Mouse (Mus musculus) myocyte (in vitro differentiated cells): ENCODE measurements at regions not wholly inside any gene's neighbourhood (a gene's known extent, or its start where the extent isn't known, plus 50 kb on each side); places are given as distances from the start of the nearest gene placed in this dataset.

Source experiments
- H3K27me3 ChIP-seq: one replicate; pipeline ENCODE4 v1.6.1; 2011; ENCODE audit not compliant: control insufficient read depth, insufficient read depth, insufficient read length
- H3K36me3 ChIP-seq: one replicate; pipeline ENCODE4 v1.6.1; 2011; ENCODE audit not compliant: control insufficient read depth, insufficient read depth
- H3K4me2 ChIP-seq: one replicate; pipeline ENCODE4 v1.6.1; 2011; ENCODE audit warnings: low read depth, control low read depth
- H3K4me3 ChIP-seq: one replicate; pipeline ENCODE4 v1.5.1; 2011; ENCODE audit warnings: mild to moderate bottlenecking, control low read depth, moderate library complexity
- H3K79me2 ChIP-seq: one replicate; pipeline ENCODE4 v1.6.1; 2011; ENCODE audit not compliant: control insufficient read depth, insufficient read depth
- H3ac ChIP-seq: one replicate; pipeline ENCODE4 v1.6.1; 2011; ENCODE audit not compliant: control insufficient read depth, insufficient read length
- CEBPB ChIP-seq: IDR thresholded peaks from 2 replicates; pipeline ENCODE4 v1.6.1; 2011; ENCODE audit warnings: mild to moderate bottlenecking, moderate library complexity; ENCODE audit not compliant: poor library complexity, insufficient read depth, severe bottlenecking
- E2F4 ChIP-seq: IDR thresholded peaks from one replicate; pipeline ENCODE4 v1.6.1; 2011; ENCODE audit warnings: mild to moderate bottlenecking, control low read depth, moderate library complexity; ENCODE audit not compliant: insufficient read depth
- MAX ChIP-seq: IDR thresholded peaks from one replicate; pipeline ENCODE4 v1.6.1; 2011; ENCODE audit warnings: low read depth, mild to moderate bottlenecking, control low read depth
- MYOD1 ChIP-seq, 3 experiments: IDR thresholded peaks; one replicate each; pipeline ENCODE4 v1.6.1; 2011; ENCODE audit warnings: control low read depth in 2 of 3, low read depth in 2 of 3, mild to moderate bottlenecking in 2 of 3, moderate library complexity in 1 of 3; ENCODE audit not compliant: insufficient read length in 2 of 3, control insufficient read depth in 1 of 3
- MYOG ChIP-seq, 3 experiments: IDR thresholded peaks; one replicate each; pipeline ENCODE4 v1.6.1; 2011; ENCODE audit warnings: control low read depth in 2 of 3, low read depth in 2 of 3, mild to moderate bottlenecking in 2 of 3; ENCODE audit not compliant: insufficient read length in 2 of 3, control insufficient read depth in 1 of 3, insufficient read depth in 1 of 3
- POLR2A ChIP-seq: IDR thresholded peaks from one replicate; pipeline ENCODE4 v1.6.1; 2011; ENCODE audit warnings: low read depth, mild to moderate bottlenecking, control low read depth, moderate library complexity; ENCODE audit not compliant: insufficient read length
- POLR2AphosphoS2 ChIP-seq: IDR thresholded peaks from one replicate; pipeline ENCODE4 v1.6.1; 2011; ENCODE audit warnings: low read depth, control low read depth; ENCODE audit not compliant: insufficient read length
- REST ChIP-seq: IDR thresholded peaks from one replicate; pipeline ENCODE4 v1.6.1; 2011; ENCODE audit warnings: mild to moderate bottlenecking, control low read depth, moderate library complexity; ENCODE audit not compliant: insufficient read depth, insufficient read length
- SRF ChIP-seq: IDR thresholded peaks from one replicate; pipeline ENCODE4 v1.6.1; 2011; ENCODE audit warnings: low read depth; ENCODE audit not compliant: control insufficient read depth, insufficient read length
- TCF12 ChIP-seq: IDR thresholded peaks from one replicate; pipeline ENCODE4 v1.6.1; 2011; ENCODE audit warnings: mild to moderate bottlenecking, control low read depth; ENCODE audit not compliant: poor library complexity, insufficient read depth, severe bottlenecking
- TCF3 ChIP-seq: IDR thresholded peaks from one replicate; pipeline ENCODE4 v1.6.1; 2011; ENCODE audit warnings: low read depth, control low read depth; ENCODE audit not compliant: insufficient read length
- USF1 ChIP-seq: IDR thresholded peaks from one replicate; pipeline ENCODE4 v1.6.1; 2011; ENCODE audit warnings: low read depth, mild to moderate bottlenecking, control low read depth, moderate library complexity

DNA sequence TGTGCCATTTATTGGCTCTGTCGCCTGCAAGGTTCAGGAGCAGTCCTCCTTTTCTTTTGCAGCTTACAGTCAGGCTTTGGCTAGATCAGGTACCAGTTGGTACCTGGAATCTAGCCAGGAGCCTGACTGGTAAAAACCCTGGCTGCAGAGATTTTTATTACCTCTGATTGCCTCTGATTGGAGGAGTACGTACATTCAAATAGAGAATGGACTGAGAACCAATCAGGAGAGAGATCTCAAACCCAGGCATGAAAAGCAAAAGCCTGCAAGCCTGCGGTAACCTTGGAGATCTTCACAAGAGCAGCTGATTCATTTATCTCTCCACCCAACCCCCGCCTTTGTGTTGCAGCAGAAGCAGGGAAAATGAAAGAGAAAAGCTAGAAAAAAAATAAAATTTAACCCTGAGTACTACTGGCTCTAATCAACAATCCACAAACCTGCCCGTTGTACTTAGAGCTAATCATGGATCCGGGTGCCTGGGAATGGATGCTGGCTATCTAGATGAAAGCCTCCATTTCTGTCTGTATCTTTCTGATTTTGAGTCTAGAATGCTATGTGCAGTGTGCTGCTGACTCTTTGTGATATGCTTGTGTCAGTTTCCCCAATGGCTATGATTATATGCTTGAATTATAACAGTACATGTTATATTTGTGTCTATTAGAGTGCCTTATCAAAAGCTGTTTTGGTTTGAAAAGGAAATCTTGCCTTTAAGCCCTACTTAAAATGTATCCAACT lies 406.2 kb upstream of the Ndn start:
- no peaks in the 10 kb centered on the region for H3K79me2 ChIP-seq
- TF ChIP-seq TCF3 (no peak), REST (no peak), MYOD1 (IDR thresholded peaks at IDR 0.05; ENCODE audit: control insufficient read depth in 1 of 3, insufficient read length in 2 of 3, low read depth in 2 of 3) (no peak), CEBPB (no peak), E2F4 (no peak), TCF12 (no peak), MYOG (IDR thresholded peaks at IDR 0.05; ENCODE audit: control insufficient read depth in 1 of 3, insufficient read depth in 1 of 3, insufficient read length in 2 of 3, low read depth in 2 of 3) (no peak), USF1 (no peak), POLR2A (no peak), MAX (no peak), SRF (no peak), POLR2AphosphoS2 (no peak)
- no peaks in the 10 kb centered on the region for H3K36me3 ChIP-seq
- no peaks in the 10 kb centered on the region for H3K27me3 ChIP-seq
- no peak overlapping the region for H3ac ChIP-seq
- peak overlapping the region; percentile 76 for H3K4me2 ChIP-seq
- no peak overlapping the region for H3K4me3 ChIP-seq

DNA sequence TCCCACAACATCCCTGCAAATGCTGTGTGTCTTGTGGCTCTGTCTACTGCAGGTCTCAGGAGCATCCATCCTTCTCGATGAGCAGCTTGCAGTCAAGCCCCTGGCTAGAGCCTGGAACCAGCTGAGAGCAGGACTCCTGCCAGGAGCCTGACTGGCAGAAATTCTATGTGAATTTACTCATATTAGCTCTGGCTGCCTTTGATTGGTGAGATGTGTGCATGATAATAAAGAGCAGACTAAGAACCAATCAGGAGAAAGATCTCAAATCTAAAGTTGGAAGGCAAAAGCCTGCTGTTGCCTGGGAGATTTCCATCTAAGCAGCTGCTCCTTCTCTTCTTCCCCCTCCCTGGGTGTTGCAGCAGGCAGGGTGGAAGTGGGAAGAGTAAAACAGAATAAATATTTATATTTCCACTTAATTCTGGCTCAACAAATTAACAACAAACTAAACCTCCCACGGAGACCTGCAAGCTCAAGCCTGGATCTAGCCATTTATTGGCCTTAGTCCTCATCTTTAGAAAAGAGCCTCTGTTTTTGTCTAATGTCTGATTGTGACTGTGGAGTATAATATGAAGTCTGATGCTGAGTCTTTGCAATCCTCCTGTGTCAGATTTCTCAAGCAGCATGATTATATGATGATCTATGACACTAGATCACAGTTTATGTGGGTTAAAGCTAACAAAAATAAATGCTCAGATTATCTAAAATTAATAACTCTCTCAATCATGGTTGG lies 364.0 kb upstream of the Ndn start:
- Histone ChIP-seq H3K4me3 (no peak overlapping the region), H3K36me3 (no peaks in the 10 kb centered on the region), H3K79me2 (no peaks in the 10 kb centered on the region), H3K4me2 (peak overlapping the region; percentile 60), H3ac (no peak overlapping the region), H3K27me3 (no peaks in the 10 kb centered on the region)
- TF ChIP-seq MAX (no peak), MYOD1 (IDR thresholded peaks at IDR 0.05; ENCODE audit: control insufficient read depth in 1 of 3, insufficient read length in 2 of 3, low read depth in 2 of 3) (peak in 1 of 3 experiments; percentile 15), E2F4 (no peak), CEBPB (no peak), POLR2AphosphoS2 (no peak)

DNA sequence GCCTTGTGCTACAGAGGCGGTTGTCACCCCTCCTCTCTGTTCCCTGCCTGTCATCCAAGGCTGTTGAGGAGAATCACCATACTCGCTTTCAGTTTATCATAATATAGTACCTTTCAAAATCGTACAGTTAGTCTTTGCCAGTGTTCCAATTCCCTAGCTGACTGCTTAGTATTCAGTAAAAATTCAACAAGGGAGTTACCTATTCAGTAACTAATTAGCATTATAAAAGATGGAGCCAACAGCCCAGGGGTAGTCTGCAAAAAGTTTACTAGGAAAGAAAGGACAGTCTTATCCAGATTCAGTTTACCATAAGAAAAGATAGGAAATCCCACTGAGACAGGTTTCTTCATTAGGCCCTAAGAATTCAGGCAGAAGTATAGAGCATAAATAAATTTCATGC lies 319.7 kb upstream of the Ndn start:
- Histone ChIP-seq H3K4me3 (no peak overlapping the region), H3K27me3 (no peaks in the 10 kb centered on the region), H3K4me2 (no peak overlapping the region), H3K36me3 (no peaks in the 10 kb centered on the region), H3K79me2 (no peaks in the 10 kb centered on the region), H3ac (no peak overlapping the region)
- no peak for TF ChIP-seq USF1
- TF ChIP-seq POLR2A, result no peak
- TF ChIP-seq MAX, result no peak
- no peak for TF ChIP-seq MYOG (IDR thresholded peaks at IDR 0.05; ENCODE audit: control insufficient read depth in 1 of 3, insufficient read depth in 1 of 3, insufficient read length in 2 of 3, low read depth in 2 of 3)
- TF ChIP-seq POLR2AphosphoS2, result no peak
- TF ChIP-seq TCF3, result no peak
- TF ChIP-seq REST, result no peak
- TF ChIP-seq SRF, result no peak
- no peak for TF ChIP-seq CEBPB
- TF ChIP-seq TCF12, result no peak
- TF ChIP-seq MYOD1 (IDR thresholded peaks at IDR 0.05; ENCODE audit: control insufficient read depth in 1 of 3, insufficient read length in 2 of 3, low read depth in 2 of 3), result no peak
- no peak for TF ChIP-seq E2F4

DNA sequence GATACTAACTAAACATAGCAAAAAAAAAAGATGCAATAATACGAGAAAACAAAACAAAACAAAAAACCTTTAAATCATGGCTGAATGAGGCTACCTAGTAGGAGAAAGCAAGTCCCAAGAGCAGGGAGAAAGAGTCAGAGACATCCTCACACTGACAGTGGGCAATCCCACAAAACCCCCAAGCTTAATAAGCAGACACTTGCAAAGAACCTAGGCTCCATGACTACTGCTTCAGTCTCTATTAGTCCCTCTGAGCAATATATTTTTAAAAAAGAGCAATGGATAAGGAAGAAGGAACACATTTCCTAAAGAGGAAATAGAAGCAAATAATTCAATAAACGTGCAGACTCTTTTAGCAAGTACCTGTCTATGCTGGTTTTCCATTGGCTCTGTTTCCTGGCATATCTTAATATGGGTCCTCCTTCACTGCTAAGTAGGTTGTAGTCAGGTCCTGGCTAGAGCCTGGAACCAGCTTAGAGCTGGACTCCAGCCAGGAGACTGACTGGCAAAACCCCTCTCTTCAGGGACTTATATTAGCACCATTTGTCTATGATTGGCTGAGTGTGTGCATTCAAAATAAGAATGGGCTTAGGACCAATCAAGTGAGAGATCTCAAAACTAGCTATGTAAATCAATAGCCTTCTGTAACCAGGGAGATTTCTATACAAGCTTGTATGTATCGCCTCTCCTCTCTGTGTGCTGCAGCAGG lies 300.5 kb upstream of the Ndn start:
- Histone ChIP-seq H3K79me2 (no peaks in the 10 kb centered on the region), H3K4me3 (no peak overlapping the region), H3K36me3 (no peaks in the 10 kb centered on the region), H3K27me3 (no peaks in the 10 kb centered on the region), H3K4me2 (no peak overlapping the region), H3ac (no peak overlapping the region)
- TF ChIP-seq TCF3 (no peak), TCF12 (no peak), MYOG (IDR thresholded peaks at IDR 0.05; ENCODE audit: control insufficient read depth in 1 of 3, insufficient read depth in 1 of 3, insufficient read length in 2 of 3, low read depth in 2 of 3) (no peak), SRF (no peak), CEBPB (no peak), POLR2AphosphoS2 (no peak)
